Mouse (Mus musculus) gastrocnemius, adult 8-10 months (tissue): Measurements from ENCODE around the gene Zrsr2. TPM values are rescaled to one million over a fixed set of nuclear protein-coding genes. Genes with fewer than 3 reads are reported as not detected.

Experiments used
- DNase-seq, 2 experiments: peaks; one replicate each; pipeline ENCODE4 v3.0.0; 2022; ENCODE audit warnings: low spot score in 2 of 2
- total RNA-seq, 4 experiments: library from RNA; stranded (reverse); gene quantifications; 2 replicates each; pipeline ENCODE4 v1.2.4; 2022

Gene Zrsr2
- total RNA-seq: 10 to 100 TPM; 12.6 to 21.5 (median 13.6) TPM

DNA sequence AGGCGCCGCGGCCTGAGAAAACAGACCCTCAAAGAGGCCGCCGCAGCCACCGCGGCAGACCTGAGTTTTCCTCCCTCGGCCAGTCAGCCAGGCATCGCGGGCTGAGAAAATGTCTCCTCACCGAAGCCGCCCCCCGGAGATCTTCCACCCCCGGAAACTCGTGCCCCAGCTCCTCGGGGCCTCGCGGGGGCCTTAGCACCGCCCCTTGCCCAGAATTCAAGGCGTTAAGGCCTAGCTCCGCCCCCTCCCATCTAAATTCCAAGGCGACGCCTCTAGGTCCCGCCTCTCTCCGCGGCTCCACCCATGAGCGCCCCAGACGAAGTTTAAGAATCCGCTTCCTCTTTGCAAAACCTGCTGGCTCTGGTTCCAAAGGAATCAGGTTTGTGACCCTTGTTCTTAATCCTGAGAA is at the start of gene Zrsr2:
TSS of gene Zrsr2 (minus strand) at position 195 of the 409 bp plus-strand sequence.
- peak; percentile 77 to 79 for DNase-seq

- no peak for DNase-seq
These were observed 46.3 kb upstream of the Zrsr2 start for GRCm38 (mm10) chrX:164004809-164005208.

DNA sequence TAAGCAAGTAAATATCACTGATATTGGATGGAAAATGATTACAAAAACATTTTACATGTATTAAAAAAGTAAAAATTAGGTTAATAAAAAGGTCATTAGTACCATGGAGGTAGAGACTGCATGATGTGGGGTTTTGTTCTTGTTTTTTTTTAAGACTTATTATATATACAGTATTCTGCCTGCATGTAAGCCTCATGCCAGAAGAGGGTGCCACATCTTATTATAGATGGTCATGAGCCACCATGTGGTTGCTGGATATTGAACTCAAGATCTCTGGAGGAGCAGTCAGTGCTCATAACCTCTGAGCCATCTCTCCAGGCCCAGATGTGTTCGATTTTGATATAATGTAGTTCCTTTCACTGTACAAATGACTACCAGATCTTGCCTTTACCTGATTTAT is 41.4 kb upstream of the Zrsr2 start:
- no peak for DNase-seq

DNA sequence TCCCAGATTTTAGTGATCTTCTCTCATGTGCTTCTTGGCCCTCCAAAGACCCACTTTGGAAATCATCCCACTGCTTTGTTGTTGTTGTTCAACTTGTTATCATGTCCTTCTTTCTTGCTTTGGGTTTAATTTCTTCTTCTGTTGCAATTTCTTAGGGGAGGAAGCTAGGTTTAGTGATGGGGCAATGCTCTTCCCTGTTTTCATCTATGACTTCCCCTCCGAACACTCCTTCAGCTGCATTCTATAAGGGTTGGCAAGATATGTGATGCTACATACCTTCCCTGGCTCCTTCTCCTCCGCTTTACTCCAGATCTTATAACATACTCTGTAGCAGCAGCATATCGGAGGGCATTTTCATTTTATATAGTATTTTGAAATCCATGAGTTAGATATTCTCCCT is 38.3 kb upstream of the Zrsr2 start:
- DNase-seq: no peak

GRCm38 (mm10) chrX:163987718-163988374 is 29.4 kb upstream of the Zrsr2 start:
- DNase-seq: no peak

DNA sequence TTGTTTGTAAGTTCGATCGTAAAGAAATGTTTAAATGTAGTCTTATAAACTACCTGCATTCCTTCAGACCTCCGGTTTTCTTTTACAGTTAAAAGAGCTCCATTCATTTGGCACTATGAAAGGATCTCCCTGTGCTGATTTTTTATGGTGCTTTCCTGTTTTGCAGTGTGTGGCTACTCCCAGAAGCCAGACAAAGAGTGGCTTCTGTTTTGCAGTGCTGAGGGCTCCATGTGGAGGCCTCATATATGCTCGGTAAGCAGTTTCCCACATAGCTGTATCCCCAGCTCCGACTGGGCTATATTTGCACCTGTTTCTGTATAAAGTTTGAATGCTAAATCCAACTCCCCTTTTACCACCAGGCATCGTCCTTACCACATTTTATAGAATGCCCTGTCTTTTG is 23.7 kb upstream of the Zrsr2 start:
- DNase-seq: no peak

GRCm38 (mm10) chrX:163981500-163981899 is 23.0 kb upstream of the Zrsr2 start:
- DNase-seq: no peak

DNA sequence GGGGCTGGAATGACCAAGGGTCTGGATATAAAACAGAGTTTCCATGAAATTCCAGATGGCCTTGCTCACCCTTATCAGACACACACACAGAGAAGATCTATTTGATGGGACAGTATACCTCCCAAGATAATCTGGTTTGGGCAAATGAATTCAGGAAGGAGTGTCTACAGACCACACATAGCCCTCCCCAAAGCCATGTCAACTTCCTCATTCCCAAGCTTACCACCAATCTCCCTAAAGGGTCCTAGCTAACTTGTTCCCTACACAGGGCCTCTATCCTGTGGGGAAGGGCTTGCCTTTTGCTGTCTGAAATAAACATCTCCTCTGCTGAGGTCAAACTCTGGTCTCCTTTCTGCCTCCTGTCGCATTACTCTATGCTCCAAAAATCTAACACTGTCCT is 22.6 kb upstream of the Zrsr2 start:
- DNase-seq: no peak

DNA sequence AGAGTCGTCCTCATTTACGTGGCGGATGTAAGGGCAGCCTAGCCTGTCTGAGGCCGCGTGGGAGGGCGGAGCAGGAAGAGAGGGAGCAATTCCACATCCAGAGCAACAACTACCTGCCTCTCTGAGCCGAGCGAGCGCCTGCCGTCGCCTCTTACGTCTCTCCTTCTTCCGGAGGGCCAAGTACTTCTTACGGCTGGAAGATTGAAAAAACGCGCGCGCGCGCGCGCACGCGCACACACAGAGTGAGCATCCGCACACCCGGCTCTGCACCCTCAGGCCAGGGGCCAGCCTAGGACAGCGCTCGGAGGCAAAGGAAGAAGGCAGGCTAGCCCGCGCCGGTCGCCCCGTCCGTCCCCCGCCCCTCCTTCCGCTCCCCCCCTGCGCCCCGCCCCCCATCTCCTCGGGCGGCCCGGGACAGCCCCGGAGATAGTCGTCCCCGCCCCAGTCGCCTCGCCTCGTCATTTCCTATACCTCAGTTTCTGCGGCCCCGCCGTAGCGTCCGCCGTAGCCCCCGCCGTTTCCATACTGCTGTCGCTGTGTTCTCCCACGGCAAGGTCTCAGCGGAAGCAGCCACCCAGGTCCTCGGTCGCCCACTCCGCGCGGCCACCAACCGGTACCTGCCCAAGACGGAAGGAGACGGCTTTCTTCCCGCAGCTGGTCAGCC is 526 bp downstream of the Zrsr2 start:
- peak; percentile 10 to 30 for DNase-seq

- DNase-seq: no peak
These were observed 1.1 kb downstream of the Zrsr2 start for GRCm38 (mm10) chrX:163957381-163957780.

DNA sequence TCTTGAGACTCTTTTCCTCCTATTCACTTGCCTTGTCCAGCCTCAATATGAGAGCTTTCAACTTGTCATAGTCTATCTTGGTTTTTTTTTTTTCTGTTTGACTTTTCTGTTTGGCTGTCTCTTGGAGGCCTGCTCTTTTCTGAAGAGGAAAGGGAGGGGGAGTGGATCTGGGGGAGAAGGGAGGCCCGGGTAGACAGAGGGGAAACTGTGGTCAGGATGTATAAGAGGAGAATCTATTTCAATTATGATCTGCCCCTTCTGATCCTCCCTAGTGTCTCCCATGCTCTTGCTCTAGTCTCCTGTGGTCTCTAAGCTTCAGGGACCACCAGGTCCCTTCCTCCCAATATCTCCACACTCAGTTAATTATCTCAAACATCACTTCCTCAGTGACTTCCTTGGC is 6.8 kb downstream of the Zrsr2 start:
- DNase-seq: no peak

DNA sequence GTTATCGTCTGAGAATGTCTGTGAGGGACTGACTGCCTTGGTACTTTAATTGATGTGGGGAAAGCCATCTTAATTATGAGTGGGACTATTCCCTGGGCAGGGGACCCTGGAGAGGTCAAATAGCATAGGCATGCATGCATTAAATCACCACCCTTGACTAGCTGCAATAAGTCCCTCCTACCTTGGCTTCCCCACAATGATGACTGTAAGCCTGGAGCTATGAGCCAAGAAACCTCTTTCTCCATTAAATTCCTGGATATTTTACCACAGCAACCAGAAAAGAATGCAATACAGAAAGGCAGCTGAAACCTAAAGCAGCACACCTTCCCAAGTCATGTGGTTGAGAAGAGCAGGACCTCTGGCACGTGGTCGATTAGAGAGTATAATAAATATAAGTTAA is 14.1 kb downstream of the Zrsr2 start:
- DNase-seq: no peak

- DNase-seq: peak; percentile 39 to 62
These were observed 19.9 kb downstream of the Zrsr2 start for GRCm38 (mm10) chrX:163938587-163938986.

- DNase-seq: no peak
These were observed 23.7 kb downstream of the Zrsr2 start for GRCm38 (mm10) chrX:163934731-163935130.

- DNase-seq: no peak
These were observed 28.9 kb downstream of the Zrsr2 start for GRCm38 (mm10) chrX:163929550-163929949.

GRCm38 (mm10) chrX:163912791-163913190 is 45.7 kb downstream of the Zrsr2 start:
- DNase-seq: no peak

- DNase-seq: peak; percentile 2 to 11
These were observed 49.1 kb downstream of the Zrsr2 start for GRCm38 (mm10) chrX:163909381-163909780.

- peak; percentile 89 to 93 for DNase-seq
These were observed 49.9 kb downstream of the Zrsr2 start, which contains the start of gene Ap1s2 for GRCm38 (mm10) chrX:163908337-163909250. Ap1s2 (plus strand) TSS chrX:163909017.

DNA sequence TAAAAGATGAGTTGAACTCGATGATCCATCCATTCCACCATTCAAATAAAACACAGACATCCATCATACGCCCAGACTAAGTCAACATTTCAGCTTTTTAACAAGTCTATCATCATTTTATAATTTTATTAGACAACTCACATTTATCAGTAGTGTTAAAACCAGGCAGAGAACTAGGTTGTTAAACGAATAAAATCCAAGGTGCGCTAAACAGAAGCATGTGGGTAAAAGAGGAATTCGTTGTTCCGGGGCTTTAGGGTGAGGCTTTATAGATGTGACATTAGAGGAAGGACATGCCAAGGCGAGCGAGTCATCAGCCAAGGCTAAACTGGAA is 50.5 kb downstream of the Zrsr2 start:
- no peak for DNase-seq

DNA sequence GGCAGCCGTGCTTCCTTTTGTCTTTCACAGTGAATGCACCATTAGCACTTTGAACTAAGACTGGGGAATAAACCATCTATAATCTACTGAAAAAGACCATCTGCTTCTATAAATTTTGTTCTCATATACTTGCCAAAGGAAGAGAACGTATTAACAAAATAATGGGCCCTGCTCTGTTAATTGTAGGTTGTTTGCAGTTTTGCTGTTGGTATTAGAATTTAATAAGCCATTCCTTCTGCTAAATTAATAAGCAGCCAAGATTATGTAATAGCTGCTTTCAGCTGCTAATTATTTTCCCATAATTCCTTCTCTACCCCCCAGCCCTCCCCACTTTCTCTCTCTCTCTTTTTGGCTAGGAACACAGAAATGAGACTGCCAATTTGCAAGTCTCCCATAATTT is 51.6 kb downstream of the Zrsr2 start:
- DNase-seq: no peak

GRCm38 (mm10) chrX:163899431-163900020 is 58.9 kb downstream of the Zrsr2 start:
- DNase-seq: no peak

- no peak for DNase-seq
These were observed 61.1 kb downstream of the Zrsr2 start for GRCm38 (mm10) chrX:163897354-163897753.
